ENCODE assay signal across 26 mouse cellular contexts in the genomic region with DNA sequence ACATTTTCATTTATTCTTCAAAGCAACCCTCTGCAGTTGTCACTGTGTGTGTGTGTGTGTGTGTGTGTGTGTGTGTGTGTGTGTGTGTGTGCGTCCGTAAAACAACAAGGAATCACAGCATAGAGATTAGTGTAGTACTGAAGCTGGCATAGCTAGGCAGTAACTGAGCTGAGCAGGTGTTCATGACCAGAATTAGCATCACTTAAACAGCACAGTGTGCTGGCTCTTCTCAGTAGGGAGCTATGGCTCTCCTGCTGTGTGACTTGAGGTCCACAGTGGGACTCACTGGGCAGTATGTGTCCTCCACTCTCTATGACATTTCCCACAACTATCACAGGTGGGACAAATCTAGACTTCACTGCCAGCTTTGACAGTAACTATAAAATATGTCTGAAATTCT. TPM values are rescaled to one million over a fixed set of nuclear protein-coding genes. Genes with fewer than 3 reads are reported as not detected.
DNase-seq lines count a peak whose midpoint lies in the region; ATAC-seq lines count a peak whose summit lies in the region.
"Had no signal": no experiment of that assay in that cellular context is flagged by ENCODE, and none has a peak within 500 bp of the region (broad histone marks: within the 10 kb centered on the region; RNA-seq: fewer than 3 reads in every experiment).

No protein-coding gene starts in this region.

- DNase-seq in frontal cortex, postnatal 14 days (ENCODE audit: low spot score in 2 of 2) = no peak
- peak; percentile 52 for DNase-seq in heart, adult 11 months
- DNase-seq in heart, adult 9 months (ENCODE audit: low spot score in 2 of 2) = no peak
- DNase-seq in telencephalon, adult 2 months (ENCODE audit: low read depth, low spot score) = peak; percentile 26
- no peak for DNase-seq in left cerebral cortex, adult 8-10 months (ENCODE audit: low spot score in 2 of 2)
- DNase-seq: adrenal gland, adult 8-10 months; adrenal gland, postnatal 14 days; adrenal gland, postnatal 36 days; B cell, adult 2 months; cerebellum, adult 11 months; cerebellum, adult 18-20 months; cerebellum, adult 8-10 months; cerebellum, adult 9-11 months; cerebellum, postnatal 14 days; cerebellum, postnatal 36 days; embryo, embryonic 11 days had no signal

- peak; percentile 58 for ATAC-seq in frontal cortex, adult (ENCODE audit: low TSS enrichment)
- ATAC-seq: activated CD4-positive, CD25-positive, alpha-beta regulatory T cell, adult 4 months; CD4-positive, CD25-positive, alpha-beta regulatory T cell, adult 4 months; forebrain, embryonic 14.5 days; forebrain, embryonic 16.5 days; Patski had no signal

RNA-seq across cellular contexts. Expression of gene Rcvrn, which starts 35.9 kb away (rescaled TPM):
- total RNA-seq in left cerebral cortex, adult 8-10 months (2022) = 1 to 10 TPM in 2 of 4 experiments, under 1 TPM in 2; 0.72 to 2.4 (median 1.0) TPM
- total RNA-seq: adrenal gland, postnatal 14 days; CH12.LX; common myeloid progenitor, adult 5-6 weeks; G1E had no signal

RNA-seq across cellular contexts. Expression of gene Glp2r, which starts 39.9 kb away (rescaled TPM):
- total RNA-seq in left cerebral cortex, adult 8-10 months (2022) = 1 to 10 TPM; 1.4 to 2.0 (median 1.8) TPM
- total RNA-seq: adrenal gland, postnatal 14 days; common myeloid progenitor, adult 5-6 weeks had no signal

RNA-seq across cellular contexts. Expression of gene Gsg1l2, which starts 43.4 kb away (rescaled TPM):
- not detected for total RNA-seq in left cerebral cortex, adult 8-10 months (2022)
- total RNA-seq: adrenal gland, adult 18-20 months; adrenal gland, adult 8-10 months; adrenal gland, postnatal 14 days; adrenal gland, postnatal 36 days; CH12.LX; common myeloid progenitor, adult 5-6 weeks; G1E had no signal

Comparison
In these comparisons a context has a peak if more than half of its experiments do, and no peak if none do; other contexts are left out.
1. DNase-seq: peak in heart, adult 11 months (single experiment) and telencephalon, adult 2 months (single experiment); none in frontal cortex, postnatal 14 days (0 of 2), heart, adult 9 months (0 of 2) and left cerebral cortex, adult 8-10 months (0 of 2).